Mouse (Mus musculus) kidney, adult 10 weeks (tissue): ENCODE results near the gene Mrps23. TPM values are rescaled to one million over a fixed set of nuclear protein-coding genes. Genes with fewer than 3 reads are reported as not detected.

ENCODE experiments used
- polyA plus RNA-seq: library from polyadenylated mRNA; stranded (reverse); fragments of 350-450 nt; fragmentation: Illumina TruSeq; extraction: RNeasy Lipid Tissue Mini Kit (QIAGEN cat#74804); gene quantifications from one replicate; pipeline ENCODE4 v1.2.3, GENCODE M21; 2014; ENCODE audit warnings: low read depth, low replicate concordance

Mrps23 gene
- polyA plus RNA-seq, result 77.2 TPM

DNA sequence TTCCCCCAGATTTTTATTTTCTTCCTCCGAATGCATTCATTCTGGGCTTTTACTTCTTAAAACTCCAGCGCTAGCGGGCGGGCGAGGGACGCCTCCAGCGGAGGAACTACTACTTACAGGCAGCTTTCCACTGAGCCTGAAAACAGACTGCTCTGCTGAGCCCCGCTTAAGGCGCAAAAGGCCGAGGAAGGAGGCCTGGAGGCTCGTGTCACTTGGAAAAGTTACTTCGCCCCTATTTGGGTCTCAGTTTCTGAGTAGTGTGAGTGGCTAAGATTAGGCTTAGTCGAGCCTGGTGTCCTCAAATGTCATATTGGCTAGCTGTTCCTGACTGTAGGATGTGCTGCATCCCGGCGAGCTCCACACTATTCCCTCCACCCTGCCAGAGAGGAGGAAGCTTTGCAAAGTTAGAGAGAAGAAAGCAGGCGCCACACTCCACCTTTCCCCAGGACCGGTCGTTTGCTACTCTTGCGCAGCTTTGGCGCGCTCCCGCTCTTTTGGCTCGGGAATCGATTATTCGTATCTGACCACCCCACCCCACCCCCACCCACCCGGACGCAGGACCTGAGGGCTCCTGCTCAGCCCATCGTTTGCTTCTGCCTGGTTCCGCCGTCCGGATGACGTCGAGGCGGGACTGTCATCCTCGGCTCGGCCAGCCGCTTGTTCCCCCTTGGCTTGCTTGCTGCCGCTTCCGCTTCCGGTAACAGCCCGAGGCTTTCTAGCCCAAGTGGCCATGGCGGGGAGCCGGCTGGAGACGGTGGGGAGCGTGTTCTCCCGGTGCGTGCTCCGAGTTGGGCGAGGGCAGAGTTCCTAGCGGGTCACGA is at the start of gene Mrps23:
Mrps23 (plus strand) TSS at position 677 of the 821 bp plus-strand sequence.

Other genes with a start within 250 kb of the Mrps23 start
- gene Dynll2, start 216.9 kb upstream of the Mrps23 start, polyA plus RNA-seq, result 152 TPM
- gene Srsf1, start 157.0 kb upstream of the Mrps23 start, polyA plus RNA-seq, result 437 TPM
- gene Vezf1, start 136.1 kb upstream of the Mrps23 start, polyA plus RNA-seq, result 68.6 TPM
- 5.8 TPM for gene Cuedc1, start 106.3 kb upstream of the Mrps23 start, polyA plus RNA-seq
- 0.89 TPM for gene Ccdc182, start 89.7 kb downstream of the Mrps23 start, polyA plus RNA-seq